ENCODE assay signal across 13 mouse cellular contexts in the genomic region with DNA sequence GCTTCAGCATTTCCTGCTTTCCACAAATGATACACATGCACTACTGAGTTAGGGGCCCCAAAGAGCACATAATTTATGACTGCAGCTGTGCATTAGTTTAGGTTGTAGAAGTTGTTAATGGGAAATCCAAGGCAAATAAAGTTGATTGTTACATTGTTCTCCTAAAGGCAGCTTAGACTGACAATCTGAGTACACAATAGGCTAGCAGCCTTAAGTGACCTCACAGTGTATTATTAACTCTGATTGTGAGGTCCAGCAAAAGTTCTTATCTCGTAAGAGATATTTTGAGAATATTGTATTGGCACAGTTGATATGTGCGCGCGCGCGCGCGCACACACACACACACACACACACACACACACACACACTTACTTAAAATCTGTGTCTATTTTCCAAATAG.
"Had no signal": no experiment of that assay in that cellular context is flagged by ENCODE, and none has a peak within 500 bp of the region (broad histone marks: within the 10 kb centered on the region; RNA-seq: fewer than 3 reads in every experiment).

No protein-coding gene starts in this region.

- H3K4me1 ChIP-seq: limb, embryonic 15.5 days; liver, embryonic 12.5 days; midbrain, embryonic 10.5 days; neural tube, embryonic 15.5 days had no signal

- H3K36me3 ChIP-seq: limb, embryonic 15.5 days; liver, embryonic 12.5 days; midbrain, embryonic 10.5 days; neural tube, embryonic 15.5 days had no signal

- H3K27ac ChIP-seq: left cerebral cortex, adult 2 months; limb, embryonic 15.5 days; liver, embryonic 12.5 days; midbrain, embryonic 10.5 days; neural tube, embryonic 15.5 days had no signal

- H3K9me3 ChIP-seq: limb, embryonic 15.5 days; liver, embryonic 12.5 days; midbrain, embryonic 10.5 days; neural tube, embryonic 15.5 days had no signal

- ATAC-seq: liver, embryonic 12.5 days had no signal

- H3K9ac ChIP-seq: limb, embryonic 15.5 days; liver, embryonic 12.5 days; lung, embryonic 14.5 days; neural tube, embryonic 15.5 days had no signal

- DNase-seq: kidney, adult 9 months; kidney, postnatal 14 days; lung, embryonic 14.5 days; lung, postnatal 10 days; lung, postnatal 4 days; midbrain, embryonic 14.5 days; thymus, postnatal 36 days had no signal

- H3K27me3 ChIP-seq: limb, embryonic 15.5 days; liver, embryonic 12.5 days; neural tube, embryonic 15.5 days had no signal

- H3K4me2 ChIP-seq: limb, embryonic 15.5 days; liver, embryonic 12.5 days; lung, embryonic 14.5 days; neural tube, embryonic 15.5 days had no signal

- H3K4me3 ChIP-seq: left cerebral cortex, adult 2 months; limb, embryonic 15.5 days; liver, embryonic 12.5 days; midbrain, embryonic 10.5 days; myocyte; neural tube, embryonic 15.5 days had no signal
